Mouse (Mus musculus) cortical plate, adult 2 months (tissue): ENCODE results near the gene Hlcs. TPM values are rescaled to one million over a fixed set of nuclear protein-coding genes. Genes with fewer than 3 reads are reported as not detected.

Experiments used
- H3K27ac ChIP-seq: fragments of 200-500 bp; 2 replicates; pipeline ENCODE4 v1.5.1; 2012; ENCODE audit warnings: low read length, control low read depth, inconsistent platforms; ENCODE audit not compliant: insufficient read depth
- H3K4me1 ChIP-seq: fragments of 200-500 bp; 2 replicates; pipeline ENCODE4 v1.6.1; 2011; ENCODE audit warnings: low read length; ENCODE audit not compliant: control insufficient read depth, insufficient read depth
- H3K4me3 ChIP-seq: fragments of 200-500 bp; 2 replicates; pipeline ENCODE4 v1.5.1; 2011; ENCODE audit warnings: mild to moderate bottlenecking, low read length, control low read depth; ENCODE audit not compliant: insufficient read depth
- CTCF ChIP-seq: fragments of 200-500 bp; IDR thresholded peaks from 2 replicates; pipeline ENCODE4 v1.5.1; 2011; ENCODE audit warnings: mild to moderate bottlenecking, control low read depth, low read length; ENCODE audit not compliant: insufficient read depth; ENCODE audit errors: extremely low read depth
- POLR2A ChIP-seq: fragments of 200-500 bp; IDR thresholded peaks from 2 replicates; pipeline ENCODE4 v1.6.1; 2011; ENCODE audit warnings: mild to moderate bottlenecking, low read length, control low read depth; ENCODE audit not compliant: insufficient read depth; ENCODE audit errors: extremely low read depth
- polyA plus RNA-seq: library from polyadenylated mRNA; depleted of rRNA; stranded (reverse); fragments of >200 nt; gene quantifications from 2 replicates; pipeline ENCODE4 v1.2.3, GENCODE M21; 2012; rRNA removed

Gene Hlcs
- polyA plus RNA-seq, 1 experiment = 10.2 TPM

- no peak for TF ChIP-seq CTCF
- no peak for TF ChIP-seq POLR2A
- no peaks in the 10 kb centered on the region for H3K4me1 ChIP-seq
- no peak within 1 kb of the TSS for H3K4me3 ChIP-seq
- no peak within 1 kb of the TSS for H3K27ac ChIP-seq
Observed at GRCm38 (mm10) chr16:94084711-94085602, 228.4 kb downstream of the Hlcs start, which contains the start of gene Sim2. TSS of gene Sim2 (plus strand) at chr16:94084931.

- Histone ChIP-seq H3K27ac (no peak overlapping the region), H3K4me1 (no peaks in the 10 kb centered on the region), H3K4me3 (no peak overlapping the region)
- no peak for TF ChIP-seq CTCF
- no peak for TF ChIP-seq POLR2A
Observed at GRCm38 (mm10) chr16:94083848-94084525, 229.4 kb downstream of the Hlcs start.

DNA sequence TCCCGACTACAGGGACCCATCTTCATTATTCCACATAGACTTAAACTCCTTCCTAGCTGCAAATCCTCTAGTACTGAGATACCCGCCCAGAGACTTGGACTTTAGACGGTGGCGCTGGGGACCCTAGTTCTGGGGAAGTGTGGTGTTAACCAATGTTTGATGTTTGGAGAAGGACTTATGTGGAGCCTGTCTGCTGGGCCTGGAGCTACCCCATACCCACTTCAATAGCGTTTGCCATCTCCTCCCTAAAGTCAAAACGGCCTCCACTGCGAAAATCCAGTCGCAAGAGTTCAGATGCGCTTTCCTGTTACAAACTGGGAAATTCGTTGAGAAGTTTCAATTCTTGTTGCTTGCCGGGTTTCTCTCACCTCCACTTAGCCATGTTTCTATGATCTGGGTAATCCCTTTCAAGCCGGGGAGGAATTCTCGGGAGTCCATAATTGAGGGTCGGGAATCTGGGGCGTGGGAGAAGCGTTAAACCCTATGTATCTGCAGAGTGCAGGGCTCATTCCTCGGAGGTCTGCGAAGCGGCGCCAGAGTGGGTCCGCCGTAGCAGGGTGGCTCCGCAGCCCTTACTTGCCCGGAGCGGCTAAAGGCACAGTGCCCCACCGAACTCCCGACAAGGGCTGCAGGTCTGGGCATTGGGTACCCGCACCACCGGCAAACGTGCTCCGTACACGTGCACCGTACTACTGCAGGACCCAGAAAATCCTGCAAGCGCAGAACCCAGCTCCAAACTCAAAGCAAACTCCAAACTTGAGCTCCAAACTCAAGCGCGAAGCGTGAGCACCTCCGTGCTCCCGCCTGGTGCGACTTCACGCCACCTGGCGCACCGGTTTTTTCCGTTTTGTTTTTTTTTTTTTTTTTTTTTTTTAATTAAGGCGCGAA, 230.2 kb downstream of the Hlcs start:
- Histone ChIP-seq H3K4me3 (no peak overlapping the region), H3K27ac (no peak overlapping the region), H3K4me1 (no peaks in the 10 kb centered on the region)
- TF ChIP-seq CTCF (no peak), POLR2A (no peak)

- Histone ChIP-seq H3K27ac (no peak overlapping the region), H3K4me1 (no peaks in the 10 kb centered on the region), H3K4me3 (no peak overlapping the region)
- TF ChIP-seq CTCF (no peak), POLR2A (no peak)
Observed at GRCm38 (mm10) chr16:94081996-94082708, 231.2 kb downstream of the Hlcs start.

GRCm38 (mm10) chr16:94081596-94081995, 231.8 kb downstream of the Hlcs start:
- no peak overlapping the region for H3K4me3 ChIP-seq
- TF ChIP-seq POLR2A (no peak), CTCF (no peak)
- H3K27ac ChIP-seq = no peak overlapping the region
- H3K4me1 ChIP-seq = no peaks in the 10 kb centered on the region

- no peaks in the 10 kb centered on the region for H3K4me1 ChIP-seq
- H3K27ac ChIP-seq = no peak overlapping the region
- TF ChIP-seq POLR2A (no peak), CTCF (no peak)
- no peak overlapping the region for H3K4me3 ChIP-seq
Observed at GRCm38 (mm10) chr16:94079856-94080555, 233.4 kb downstream of the Hlcs start.

GRCm38 (mm10) chr16:94079075-94079855, 234.1 kb downstream of the Hlcs start:
- H3K27ac ChIP-seq = no peak overlapping the region
- no peaks in the 10 kb centered on the region for H3K4me1 ChIP-seq
- no peak overlapping the region for H3K4me3 ChIP-seq
- TF ChIP-seq CTCF (no peak), POLR2A (no peak)

Other genes with a start within 250 kb of the Hlcs start
- 0.09 TPM in 1 of 2 replicates, not detected in the other for gene Sim2, start 228.6 kb downstream of the Hlcs start, polyA plus RNA-seq
- 0.21 and 0.38 TPM in 2 replicates for gene Ripply3, start 14.8 kb upstream of the Hlcs start, polyA plus RNA-seq
- gene Ttc3, start 57.0 kb upstream of the Hlcs start, polyA plus RNA-seq = 327 and 328 TPM in 2 replicates
- gene Pigp, start 58.3 kb upstream of the Hlcs start, polyA plus RNA-seq = 62.0 and 62.1 TPM in 2 replicates
- 44.0 and 46.5 TPM in 2 replicates for gene Vps26c, start 213.3 kb upstream of the Hlcs start, polyA plus RNA-seq